Mouse (Mus musculus): ENCODE measurements at regions not wholly inside any gene's neighbourhood (a gene's known extent, or its start where the extent isn't known, plus 50 kb on each side); places are given as distances from the start of the nearest gene placed in this dataset.

DNA sequence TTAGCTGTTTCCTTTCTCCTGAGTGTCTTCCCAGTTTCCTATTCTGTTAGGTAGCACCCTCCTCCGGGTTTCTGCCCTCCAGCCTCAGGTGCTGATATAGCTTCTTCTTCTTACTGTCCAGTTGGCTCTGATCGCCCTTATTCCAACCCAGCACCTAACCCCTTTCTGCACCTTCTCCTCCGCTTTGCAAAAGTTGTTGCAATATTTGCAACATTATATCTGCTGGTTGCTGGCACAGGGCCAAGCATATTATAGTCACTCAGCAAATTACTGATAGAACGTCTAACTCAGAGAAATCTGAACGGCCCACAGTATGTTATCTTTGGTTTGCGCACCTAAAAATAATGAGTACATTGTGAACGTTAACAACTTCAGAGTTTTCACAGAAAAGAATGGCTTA is 183.6 kb upstream of the Rpl34 start:
- Histone ChIP-seq H3K4me2 (replicated peaks; ENCODE audit: low read depth, low read length) (no peak overlapping the region), H3K9me3 (ENCODE audit: control insufficient read depth, low read length) (no peaks in the 10 kb centered on the region), H3K4me1 (ENCODE audit: control insufficient read depth, insufficient read depth, low read length) (no peaks in the 10 kb centered on the region), H3K4me3 (ENCODE audit: low read length) (no peak overlapping the region), H3K9ac (ENCODE audit: low read depth, low read length) (no peak overlapping the region), H3K36me3 (ENCODE audit: control insufficient read depth, insufficient read depth, low read length) (no peaks in the 10 kb centered on the region), H3K27ac (ENCODE audit: low read depth, low read length) (no peak overlapping the region), H3K27me3 (ENCODE audit: control insufficient read depth, insufficient read depth, low read length) (no peaks in the 10 kb centered on the region)
- 73% methylated on average over 7 of the region's 7 CpGs for WGBS
- ATAC-seq (ENCODE audit: low FRiP score, low TSS enrichment): no peak

DNA sequence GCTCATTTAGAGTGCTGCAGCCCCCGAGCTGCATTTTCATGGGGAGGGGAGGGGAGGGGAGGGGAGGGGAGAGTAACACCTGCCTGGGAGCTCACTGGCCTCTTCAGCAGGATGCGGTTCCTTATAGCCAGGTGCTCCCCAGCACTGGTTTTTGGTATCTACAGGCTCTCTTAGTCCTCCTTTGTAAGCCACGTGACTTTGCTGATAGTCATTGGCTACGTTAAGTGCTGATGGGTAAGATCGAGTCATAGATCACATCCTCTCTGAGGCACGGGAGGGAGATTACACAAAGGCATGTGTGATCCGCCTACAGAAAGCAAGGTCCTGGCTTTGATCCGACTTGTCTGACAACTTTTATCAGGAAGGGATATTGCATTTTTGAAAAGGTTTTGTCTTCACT is 174.9 kb upstream of the Rpl34 start:
- no peaks in the 10 kb centered on the region for H3K36me3 ChIP-seq (ENCODE audit: control insufficient read depth, insufficient read depth, low read length)
- no peak overlapping the region for H3K4me3 ChIP-seq (ENCODE audit: low read length)
- H3K9me3 ChIP-seq (ENCODE audit: control insufficient read depth, low read length): no peaks in the 10 kb centered on the region
- no peak overlapping the region for H3K9ac ChIP-seq (ENCODE audit: low read depth, low read length)
- WGBS: 47% methylated on average over 8 of the region's 8 CpGs
- no peak overlapping the region for H3K4me2 ChIP-seq (replicated peaks; ENCODE audit: low read depth, low read length)
- no peaks in the 10 kb centered on the region for H3K27me3 ChIP-seq (ENCODE audit: control insufficient read depth, insufficient read depth, low read length)
- H3K27ac ChIP-seq (ENCODE audit: low read depth, low read length): no peak overlapping the region
- no peaks in the 10 kb centered on the region for H3K4me1 ChIP-seq (ENCODE audit: control insufficient read depth, insufficient read depth, low read length)
- ATAC-seq (ENCODE audit: low FRiP score, low TSS enrichment): no peak

DNA sequence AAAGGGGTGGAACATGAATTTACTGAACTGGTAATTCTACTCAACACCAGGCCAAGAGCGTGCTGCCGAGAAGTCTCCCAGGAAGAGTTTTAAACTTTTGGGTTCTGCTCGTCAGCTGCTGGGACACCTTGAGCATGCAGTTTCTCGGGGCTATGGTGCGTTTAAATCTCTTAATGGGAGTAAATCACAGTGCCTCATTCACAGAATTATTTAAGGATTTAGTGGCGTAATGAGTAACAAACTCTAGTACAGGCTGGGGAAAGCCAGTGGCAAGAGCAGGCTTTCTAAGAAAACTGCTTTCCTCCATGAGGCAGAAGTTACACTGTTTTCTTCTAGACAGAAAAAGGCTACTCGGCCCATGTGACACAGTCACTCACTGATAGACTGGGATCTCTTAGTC is 173.1 kb upstream of the Rpl34 start:
- H3K9me3 ChIP-seq (ENCODE audit: control insufficient read depth, low read length): no peaks in the 10 kb centered on the region
- WGBS: 79% methylated on average over 7 of the region's 7 CpGs
- H3K36me3 ChIP-seq (ENCODE audit: control insufficient read depth, insufficient read depth, low read length): no peaks in the 10 kb centered on the region
- no peak overlapping the region for H3K27ac ChIP-seq (ENCODE audit: low read depth, low read length)
- H3K4me1 ChIP-seq (ENCODE audit: control insufficient read depth, insufficient read depth, low read length): no peaks in the 10 kb centered on the region
- no peak overlapping the region for H3K4me3 ChIP-seq (ENCODE audit: low read length)
- H3K27me3 ChIP-seq (ENCODE audit: control insufficient read depth, insufficient read depth, low read length): no peaks in the 10 kb centered on the region
- no peak overlapping the region for H3K4me2 ChIP-seq (replicated peaks; ENCODE audit: low read depth, low read length)
- ATAC-seq (ENCODE audit: low FRiP score, low TSS enrichment): no peak
- H3K9ac ChIP-seq (ENCODE audit: low read depth, low read length): no peak overlapping the region

DNA sequence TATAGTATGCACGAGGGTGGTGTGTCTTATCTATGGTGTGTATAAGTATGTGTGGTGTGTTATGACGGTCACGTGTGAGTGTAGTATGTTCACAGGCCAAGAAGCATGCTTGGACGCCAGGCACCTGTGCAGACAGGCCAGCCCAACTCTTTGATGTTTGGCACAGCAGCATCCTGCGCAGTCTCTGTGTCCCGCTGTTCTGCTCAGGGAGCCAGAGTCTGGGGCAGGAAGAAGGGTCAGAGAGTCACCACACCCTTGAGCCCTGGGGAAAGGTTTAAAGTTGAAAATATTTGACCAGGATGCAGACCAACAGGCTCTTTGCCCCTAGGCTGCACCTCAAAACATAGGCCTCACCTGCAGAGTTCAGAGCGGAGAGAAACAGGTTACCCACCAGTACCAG is 172.2 kb upstream of the Rpl34 start:
- WGBS: 83% methylated on average over 7 of the region's 7 CpGs

DNA sequence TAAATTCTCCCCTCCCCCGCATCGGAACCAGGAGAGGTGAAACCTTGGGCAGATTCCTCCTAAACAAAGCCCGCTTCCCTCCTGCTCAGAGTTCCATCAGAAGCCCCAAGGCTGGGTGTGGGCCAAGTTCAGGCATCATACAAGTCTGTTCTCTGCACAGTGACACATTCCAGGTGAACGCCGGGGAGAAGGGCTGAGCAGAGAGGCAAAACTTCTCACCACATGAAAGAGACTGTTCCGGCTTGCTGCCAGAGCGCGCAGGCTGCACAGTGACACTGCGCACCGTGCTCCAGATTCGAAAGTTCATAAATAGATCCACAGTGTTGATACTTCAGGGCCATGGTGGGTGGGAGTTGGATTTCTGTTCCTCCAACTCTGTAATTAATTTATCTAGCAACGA is 171.1 kb upstream of the Rpl34 start:
- Histone ChIP-seq H3K36me3 (ENCODE audit: control insufficient read depth, insufficient read depth, low read length) (no peaks in the 10 kb centered on the region), H3K9me3 (ENCODE audit: control insufficient read depth, low read length) (no peaks in the 10 kb centered on the region), H3K9ac (ENCODE audit: low read depth, low read length) (no peak overlapping the region), H3K27ac (ENCODE audit: low read depth, low read length) (no peak overlapping the region), H3K4me2 (replicated peaks; ENCODE audit: low read depth, low read length) (no peak overlapping the region), H3K4me3 (ENCODE audit: low read length) (no peak overlapping the region), H3K27me3 (ENCODE audit: control insufficient read depth, insufficient read depth, low read length) (no peaks in the 10 kb centered on the region), H3K4me1 (ENCODE audit: control insufficient read depth, insufficient read depth, low read length) (no peaks in the 10 kb centered on the region)
- ATAC-seq (ENCODE audit: low FRiP score, low TSS enrichment): no peak
- WGBS: 84% methylated on average over 12 of the region's 12 CpGs

More for the DNA sequence above, 172.2 kb upstream of the Rpl34 start:
- Histone ChIP-seq H3K4me1 (ENCODE audit: control insufficient read depth, insufficient read depth, low read length) (no peaks in the 10 kb centered on the region), H3K9ac (ENCODE audit: low read depth, low read length) (no peak overlapping the region), H3K4me2 (replicated peaks; ENCODE audit: low read depth, low read length) (no peak overlapping the region), H3K27me3 (ENCODE audit: control insufficient read depth, insufficient read depth, low read length) (no peaks in the 10 kb centered on the region), H3K4me3 (ENCODE audit: low read length) (no peak overlapping the region), H3K27ac (ENCODE audit: low read depth, low read length) (no peak overlapping the region), H3K9me3 (ENCODE audit: control insufficient read depth, low read length) (no peaks in the 10 kb centered on the region), H3K36me3 (ENCODE audit: control insufficient read depth, insufficient read depth, low read length) (no peaks in the 10 kb centered on the region)
- ATAC-seq (ENCODE audit: low FRiP score, low TSS enrichment): no peak

DNA sequence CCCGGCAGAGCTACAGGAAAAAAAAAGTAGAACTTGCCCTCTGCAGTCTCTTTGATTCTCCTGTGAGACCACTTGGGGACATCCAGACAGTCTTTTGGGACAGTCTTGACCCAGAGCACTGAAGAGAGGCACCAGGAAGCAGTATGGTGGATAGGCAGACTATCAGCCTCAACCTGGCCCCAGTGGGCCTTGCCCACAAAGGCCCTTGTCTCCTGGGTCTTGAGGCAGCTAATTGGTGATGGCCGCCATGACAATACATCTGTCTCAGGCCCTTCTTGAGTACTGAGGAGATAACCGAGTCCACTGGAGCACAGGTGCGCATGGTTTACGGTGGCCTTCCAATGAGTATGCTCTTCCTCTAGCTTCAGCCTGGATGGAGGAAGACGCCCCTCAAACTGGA is 170.6 kb upstream of the Rpl34 start:
- ATAC-seq (ENCODE audit: low FRiP score, low TSS enrichment): no peak
- Histone ChIP-seq H3K4me1 (ENCODE audit: control insufficient read depth, insufficient read depth, low read length) (no peaks in the 10 kb centered on the region), H3K4me2 (replicated peaks; ENCODE audit: low read depth, low read length) (no peak overlapping the region)

DNA sequence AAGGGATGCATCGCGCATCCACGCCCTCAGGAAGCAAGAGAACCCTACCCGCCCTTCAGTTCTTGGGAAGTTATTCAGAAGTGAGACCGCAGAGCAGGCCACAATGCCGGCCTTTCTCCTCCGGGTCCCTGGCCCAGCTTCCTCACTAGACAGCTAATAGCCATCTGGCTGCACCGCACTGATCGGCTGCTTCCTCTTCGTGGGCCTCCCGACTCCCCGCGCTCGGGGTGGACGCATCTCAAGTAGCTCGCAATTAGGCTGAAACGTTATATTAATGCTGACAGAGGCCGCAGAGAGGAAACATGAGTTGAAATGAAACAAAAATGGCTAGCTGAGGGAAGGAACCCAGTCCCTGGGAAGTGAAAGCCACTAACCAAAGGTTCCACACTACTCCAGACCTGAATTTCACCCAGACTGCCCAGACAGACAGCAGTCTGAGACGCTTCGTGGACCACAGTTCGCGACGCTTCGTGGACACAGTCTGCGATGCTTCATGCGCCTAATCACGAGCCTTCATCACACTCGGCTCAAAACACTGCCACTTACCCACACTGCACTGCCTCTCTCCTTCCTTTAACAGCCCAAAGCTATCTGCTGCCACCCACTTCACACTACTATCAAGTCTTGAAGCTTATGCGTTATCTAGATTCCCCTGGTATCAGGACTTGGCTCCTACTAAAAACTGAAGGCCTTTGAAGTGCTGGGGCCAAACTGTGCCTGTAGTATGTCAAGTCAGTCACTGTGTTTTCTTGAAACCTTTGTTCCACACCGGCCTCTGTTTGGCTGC is 170.0 kb upstream of the Rpl34 start:
- no peak overlapping the region for H3K27ac ChIP-seq (ENCODE audit: low read depth, low read length)
- WGBS: 77% methylated on average over 30 of the region's 30 CpGs
- no peak overlapping the region for H3K4me2 ChIP-seq (replicated peaks; ENCODE audit: low read depth, low read length)
- no peaks in the 10 kb centered on the region for H3K36me3 ChIP-seq (ENCODE audit: control insufficient read depth, insufficient read depth, low read length)
- no peaks in the 10 kb centered on the region for H3K27me3 ChIP-seq (ENCODE audit: control insufficient read depth, insufficient read depth, low read length)
- H3K9me3 ChIP-seq (ENCODE audit: control insufficient read depth, low read length): no peaks in the 10 kb centered on the region
- no peak for ATAC-seq (ENCODE audit: low FRiP score, low TSS enrichment)
- no peak overlapping the region for H3K4me3 ChIP-seq (ENCODE audit: low read length)
- H3K4me1 ChIP-seq (ENCODE audit: control insufficient read depth, insufficient read depth, low read length): no peaks in the 10 kb centered on the region
- H3K9ac ChIP-seq (ENCODE audit: low read depth, low read length): no peak overlapping the region

More for the DNA sequence above, 170.6 kb upstream of the Rpl34 start:
- Histone ChIP-seq H3K27me3 (ENCODE audit: control insufficient read depth, insufficient read depth, low read length) (no peaks in the 10 kb centered on the region), H3K36me3 (ENCODE audit: control insufficient read depth, insufficient read depth, low read length) (no peaks in the 10 kb centered on the region), H3K27ac (ENCODE audit: low read depth, low read length) (no peak overlapping the region), H3K9me3 (ENCODE audit: control insufficient read depth, low read length) (no peaks in the 10 kb centered on the region), H3K4me3 (ENCODE audit: low read length) (no peak overlapping the region), H3K9ac (ENCODE audit: low read depth, low read length) (no peak overlapping the region)
- WGBS: 91% methylated on average over 6 of the region's 6 CpGs

DNA sequence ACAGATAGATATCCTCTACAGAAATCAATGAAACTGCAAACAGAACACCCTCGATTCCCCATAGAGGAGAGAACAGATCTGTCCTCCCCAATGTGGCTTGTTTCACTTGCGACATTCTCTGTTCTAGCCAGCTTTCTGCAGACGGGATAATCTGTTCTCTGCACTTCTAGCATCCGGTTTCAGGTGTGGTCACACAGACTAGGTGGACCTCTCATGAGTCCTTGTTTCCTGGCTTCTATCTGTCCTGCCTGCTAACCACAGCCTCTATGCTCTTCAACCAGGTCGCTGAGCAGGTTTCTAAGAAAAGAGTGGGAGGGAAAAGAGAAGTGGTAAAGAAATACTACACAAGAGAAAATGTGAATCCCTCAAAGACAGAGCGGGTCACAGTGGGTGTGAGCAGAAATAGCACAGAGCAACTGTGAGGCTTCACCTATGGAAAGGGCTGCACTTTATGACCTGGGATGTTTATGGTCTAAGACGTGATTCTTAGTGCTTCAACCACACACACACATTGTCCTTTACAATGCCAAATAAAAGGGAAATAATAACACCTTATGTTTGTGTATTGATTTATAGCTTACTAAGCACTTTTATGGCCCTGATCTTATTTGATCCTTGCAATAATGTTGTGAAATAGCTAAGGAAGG is 164.1 kb upstream of the Rpl34 start:
- H3K27me3 ChIP-seq (ENCODE audit: control insufficient read depth, insufficient read depth, low read length): no peaks in the 10 kb centered on the region
- H3K27ac ChIP-seq (ENCODE audit: low read depth, low read length): no peak overlapping the region
- no peaks in the 10 kb centered on the region for H3K36me3 ChIP-seq (ENCODE audit: control insufficient read depth, insufficient read depth, low read length)
- no peak for ATAC-seq (ENCODE audit: low FRiP score, low TSS enrichment)
- no peak overlapping the region for H3K9ac ChIP-seq (ENCODE audit: low read depth, low read length)
- H3K4me2 ChIP-seq (replicated peaks; ENCODE audit: low read depth, low read length): no peak overlapping the region
- no peaks in the 10 kb centered on the region for H3K4me1 ChIP-seq (ENCODE audit: control insufficient read depth, insufficient read depth, low read length)
- no peaks in the 10 kb centered on the region for H3K9me3 ChIP-seq (ENCODE audit: control insufficient read depth, low read length)
- WGBS: 64% methylated on average over 7 of the region's 7 CpGs
- no peak overlapping the region for H3K4me3 ChIP-seq (ENCODE audit: low read length)

DNA sequence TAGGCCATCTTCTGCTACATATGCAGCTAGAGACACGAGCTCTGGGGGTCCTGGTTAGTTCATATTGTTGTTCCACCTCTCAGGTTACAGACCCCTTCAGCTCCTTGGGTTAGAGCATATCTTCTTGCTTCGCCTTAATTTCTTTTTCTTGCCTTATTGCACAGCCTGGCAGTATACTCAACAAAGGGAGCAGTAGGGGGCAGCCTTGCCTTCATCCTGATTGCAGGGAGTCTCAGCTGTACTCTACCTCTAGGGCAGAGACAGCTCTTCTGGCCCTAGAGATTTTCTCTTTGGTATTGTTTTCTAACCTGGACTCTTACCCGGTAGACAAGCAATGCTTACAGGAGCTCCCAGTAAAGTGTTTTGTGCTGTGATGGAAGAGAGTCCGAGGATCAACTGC is 161.1 kb upstream of the Rpl34 start:
- no peak for ATAC-seq (ENCODE audit: low FRiP score, low TSS enrichment)
- WGBS: 77% methylated on average over 4 of the region's 4 CpGs
- H3K4me1 ChIP-seq (ENCODE audit: control insufficient read depth, insufficient read depth, low read length): no peaks in the 10 kb centered on the region
- H3K4me2 ChIP-seq (replicated peaks; ENCODE audit: low read depth, low read length): no peak overlapping the region
- no peaks in the 10 kb centered on the region for H3K36me3 ChIP-seq (ENCODE audit: control insufficient read depth, insufficient read depth, low read length)
- no peaks in the 10 kb centered on the region for H3K27me3 ChIP-seq (ENCODE audit: control insufficient read depth, insufficient read depth, low read length)
- H3K9ac ChIP-seq (ENCODE audit: low read depth, low read length): no peak overlapping the region
- no peak overlapping the region for H3K27ac ChIP-seq (ENCODE audit: low read depth, low read length)
- H3K9me3 ChIP-seq (ENCODE audit: control insufficient read depth, low read length): no peaks in the 10 kb centered on the region
- H3K4me3 ChIP-seq (ENCODE audit: low read length): no peak overlapping the region

All from kidney, embryonic 14.5 days (tissue).